Mouse (Mus musculus) MN1 (cell line): ENCODE results near the gene Usp36.

ENCODE experiments used
- DNase-seq: peaks from one replicate; pipeline ENCODE4 v3.0.0-alpha.2; 2016; ENCODE audit warnings: low spot score

The Usp36 gene

GRCm38 (mm10) chr11:118248150-118249011, 41.7 kb downstream of the Usp36 start, which contains the start of gene Cyth1:
Cyth1 (minus strand) TSS chr11:118248592.
- DNase-seq: peak; percentile 98

- DNase-seq: peak; percentile 76
These were observed 42.5 kb downstream of the Usp36 start for GRCm38 (mm10) chr11:118247359-118248095.

DNA sequence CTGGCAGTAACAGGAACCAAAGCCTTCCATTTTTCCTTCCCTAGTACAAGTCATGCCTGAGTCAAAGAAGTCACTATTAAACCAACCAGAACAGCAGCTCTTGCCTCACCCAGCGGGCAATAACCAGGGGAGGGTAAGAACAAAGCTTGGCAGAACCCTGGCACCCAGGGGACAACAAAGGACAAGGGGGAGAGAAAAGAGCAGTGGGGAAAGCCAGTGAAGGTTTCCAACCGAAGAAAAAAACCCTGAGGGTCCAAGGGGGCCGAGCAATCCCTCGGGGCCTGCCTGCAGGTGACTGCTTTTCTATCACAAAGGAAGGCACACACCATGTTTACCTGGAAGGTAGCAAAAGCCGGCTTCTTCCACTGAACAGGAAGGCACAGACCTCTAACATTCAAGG, 43.3 kb downstream of the Usp36 start:
- DNase-seq: no peak

DNA sequence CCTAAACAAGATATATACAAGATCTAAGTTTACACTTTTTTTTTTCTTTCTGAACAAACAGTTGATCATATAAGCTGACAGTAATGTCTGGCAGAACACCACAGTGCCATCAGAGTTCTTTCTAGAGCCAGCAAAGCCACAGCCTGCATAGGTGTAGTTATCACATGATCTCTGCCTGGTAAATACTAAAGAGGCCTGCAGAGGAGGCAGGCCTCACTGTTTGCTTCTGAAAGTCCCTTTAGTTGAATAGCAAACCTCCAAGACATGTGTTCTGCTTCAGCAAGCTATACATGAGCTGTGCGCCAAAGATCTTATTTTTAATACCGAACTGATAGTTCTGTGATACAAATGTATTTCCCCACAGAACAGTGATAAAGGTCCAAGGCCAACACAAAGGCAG, 44.9 kb downstream of the Usp36 start:
- DNase-seq: no peak

DNA sequence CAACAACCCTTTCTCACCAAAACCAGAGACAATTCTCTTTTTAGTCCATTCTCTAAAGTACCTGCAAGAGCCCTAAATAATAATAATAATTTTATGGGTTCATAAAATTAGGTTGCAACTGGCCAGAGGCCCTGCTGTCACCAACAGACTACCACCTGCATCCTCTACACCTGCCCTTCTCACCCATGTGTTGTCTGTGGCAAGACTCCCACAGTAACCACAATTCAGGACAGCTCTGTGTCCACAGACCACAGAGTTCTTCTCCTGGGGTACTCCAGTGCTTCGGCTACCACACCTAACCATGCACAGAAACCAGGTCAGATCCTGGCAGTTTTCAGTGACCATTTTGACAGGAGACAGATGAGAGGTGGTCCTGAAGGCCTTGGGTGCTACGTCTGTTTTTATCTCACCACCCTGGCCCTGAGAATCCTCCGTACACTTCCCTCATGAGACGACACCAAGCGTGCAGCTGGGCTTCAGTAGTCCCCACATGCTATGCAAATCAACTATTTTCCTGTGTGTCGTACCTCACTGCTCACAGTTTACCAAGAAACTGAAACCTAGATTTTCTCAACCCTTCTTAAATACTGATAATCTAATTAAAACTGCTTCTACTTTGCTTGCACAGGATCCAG, 46.3 kb downstream of the Usp36 start:
- no peak for DNase-seq

DNA sequence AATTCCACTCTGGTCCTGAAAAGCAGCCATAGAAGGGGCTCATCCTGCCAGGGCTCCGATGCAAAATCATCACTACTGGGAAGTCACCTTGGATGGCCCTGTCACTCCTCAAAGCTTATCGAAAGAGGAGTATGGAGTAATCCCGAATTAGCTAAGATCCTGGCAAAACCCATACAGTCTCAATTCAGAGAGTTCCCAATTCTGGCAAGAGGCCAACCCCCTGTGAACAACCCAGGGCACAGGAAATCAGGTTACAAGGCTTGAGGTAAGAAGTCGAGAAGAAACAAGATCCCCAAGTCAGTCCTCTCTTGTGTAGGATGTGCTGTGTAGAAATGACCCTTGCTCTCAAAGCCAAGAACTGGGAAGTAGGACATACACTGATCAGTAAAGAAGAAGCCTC, 47.5 kb downstream of the Usp36 start:
- peak; percentile 26 for DNase-seq

DNA sequence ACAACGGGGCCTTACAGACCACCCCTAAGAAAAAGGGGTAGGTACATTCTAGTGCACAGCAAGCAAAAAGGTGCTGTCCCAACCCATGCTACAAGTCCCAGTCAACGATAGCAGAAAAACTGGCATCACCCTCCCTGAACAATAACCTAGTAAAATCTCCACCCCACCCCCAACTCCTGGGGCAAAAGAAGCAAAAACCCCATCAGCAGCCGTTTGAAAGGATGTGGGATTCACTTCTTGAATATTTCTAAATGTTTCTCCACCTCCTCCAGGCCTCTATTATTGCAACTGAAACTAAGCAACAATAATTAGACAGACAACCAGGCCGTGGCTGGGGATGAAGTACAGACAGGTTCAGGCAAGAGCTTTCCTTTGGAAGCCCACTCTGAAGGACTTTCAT, 49.7 kb downstream of the Usp36 start:
- DNase-seq: no peak

- no peak for DNase-seq
These were observed 50.5 kb downstream of the Usp36 start for GRCm38 (mm10) chr11:118239281-118240198.

- no peak for DNase-seq
These were observed 53.4 kb downstream of the Usp36 start for GRCm38 (mm10) chr11:118236520-118237190.

DNA sequence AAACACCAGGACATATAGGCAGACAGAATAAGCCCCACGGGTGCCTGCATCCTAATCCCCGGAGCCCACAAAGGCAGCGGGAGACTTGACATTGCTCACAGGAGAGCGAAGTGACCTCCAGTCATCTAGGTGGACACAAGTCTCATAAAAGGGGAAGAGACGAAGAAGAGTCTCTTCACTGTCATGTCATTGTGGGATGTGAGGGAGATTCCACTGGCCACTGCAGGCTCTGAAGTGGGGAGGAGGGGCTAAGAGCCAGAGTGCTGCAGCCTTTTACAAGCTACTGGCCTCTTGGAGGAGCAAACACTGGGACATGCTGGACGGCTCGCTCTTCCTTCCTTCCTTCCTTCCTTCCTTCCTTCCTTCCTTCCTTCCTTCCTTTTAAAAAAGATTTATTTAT, 55.1 kb downstream of the Usp36 start:
- no peak for DNase-seq

DNA sequence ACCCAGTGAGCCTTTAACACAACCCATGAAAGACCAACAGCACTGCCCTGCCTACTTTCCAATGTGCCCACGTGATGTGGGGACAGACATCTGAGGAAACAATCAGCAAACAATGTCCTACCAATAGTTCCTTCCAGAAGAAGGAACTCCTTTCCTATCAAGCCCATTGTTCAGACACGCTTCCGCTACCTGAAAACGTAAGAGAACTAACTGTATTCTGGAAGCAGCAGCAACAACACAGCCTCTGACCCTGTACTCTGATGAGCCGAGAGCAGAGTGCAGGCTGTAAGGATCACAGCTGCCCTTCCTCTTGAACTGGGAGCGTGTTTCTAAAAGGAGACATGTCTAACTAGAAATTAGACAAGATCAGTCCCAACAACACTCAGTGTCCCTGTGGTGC, 55.5 kb downstream of the Usp36 start:
- no peak for DNase-seq

DNA sequence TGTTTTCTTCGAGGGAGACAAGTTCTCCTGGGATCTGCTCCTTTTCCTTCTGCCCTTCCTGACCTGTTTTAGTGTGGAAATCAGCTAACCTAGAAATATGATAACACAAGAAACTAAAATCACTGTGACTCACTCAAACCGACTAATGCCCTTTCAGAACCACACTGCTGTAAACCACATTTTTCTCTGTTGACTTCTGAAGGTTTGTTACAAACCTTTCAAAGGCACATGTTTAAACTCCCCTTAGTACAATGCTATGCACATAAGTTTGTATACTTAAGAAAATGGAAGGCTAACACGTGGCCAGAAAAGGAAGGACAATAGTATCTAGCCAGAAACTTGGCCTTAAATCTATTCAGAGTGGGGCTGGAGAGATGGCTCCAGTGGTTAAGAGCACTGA, 56.1 kb downstream of the Usp36 start:
- no peak for DNase-seq

GRCm38 (mm10) chr11:118232314-118232831, 57.7 kb downstream of the Usp36 start:
- DNase-seq: peak; percentile 20

GRCm38 (mm10) chr11:118229941-118230340, 60.1 kb downstream of the Usp36 start:
- no peak for DNase-seq

- DNase-seq: no peak
These were observed 62.4 kb downstream of the Usp36 start for GRCm38 (mm10) chr11:118227650-118228049.

DNA sequence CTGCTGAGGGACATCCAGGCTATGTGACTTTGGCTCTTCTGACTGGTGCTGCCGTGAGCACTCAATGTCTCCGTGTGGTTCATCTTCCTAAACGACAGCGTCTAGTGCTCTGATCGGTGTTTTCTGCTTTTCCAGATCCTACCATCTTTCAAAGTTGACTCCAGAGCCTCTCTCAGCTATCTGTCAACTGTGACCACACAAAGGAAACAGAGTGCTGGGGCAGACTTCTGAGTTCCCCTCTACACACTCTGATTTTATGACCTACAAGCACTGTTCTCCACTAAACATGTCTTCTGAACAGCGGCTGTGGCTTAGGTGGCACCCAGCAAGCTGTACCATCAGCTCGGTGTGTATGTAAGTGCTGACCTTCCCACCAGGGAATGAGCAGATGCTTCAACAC, 63.2 kb downstream of the Usp36 start:
- no peak for DNase-seq

DNA sequence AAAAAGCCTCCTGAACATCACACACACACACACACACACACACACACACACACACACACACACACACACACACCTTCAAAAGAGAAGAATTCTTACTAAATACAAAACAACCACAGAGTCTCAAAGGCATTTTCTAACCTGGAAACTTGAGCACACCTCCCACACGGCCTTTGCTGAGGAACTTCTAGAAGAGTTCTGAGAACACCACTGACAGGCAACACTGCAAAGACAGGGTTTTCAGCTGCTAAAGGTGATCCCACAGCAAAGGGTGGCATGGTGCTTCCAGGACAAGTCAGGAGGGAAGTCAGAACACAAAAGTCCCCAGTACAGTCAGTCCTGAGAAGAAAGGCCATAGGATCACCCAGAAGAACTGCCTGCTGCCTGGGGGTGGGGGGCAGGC, 64.2 kb downstream of the Usp36 start:
- no peak for DNase-seq

- no peak for DNase-seq
These were observed 64.8 kb downstream of the Usp36 start for GRCm38 (mm10) chr11:118225056-118225836.

GRCm38 (mm10) chr11:118223416-118224067, 66.5 kb downstream of the Usp36 start:
- no peak for DNase-seq

DNA sequence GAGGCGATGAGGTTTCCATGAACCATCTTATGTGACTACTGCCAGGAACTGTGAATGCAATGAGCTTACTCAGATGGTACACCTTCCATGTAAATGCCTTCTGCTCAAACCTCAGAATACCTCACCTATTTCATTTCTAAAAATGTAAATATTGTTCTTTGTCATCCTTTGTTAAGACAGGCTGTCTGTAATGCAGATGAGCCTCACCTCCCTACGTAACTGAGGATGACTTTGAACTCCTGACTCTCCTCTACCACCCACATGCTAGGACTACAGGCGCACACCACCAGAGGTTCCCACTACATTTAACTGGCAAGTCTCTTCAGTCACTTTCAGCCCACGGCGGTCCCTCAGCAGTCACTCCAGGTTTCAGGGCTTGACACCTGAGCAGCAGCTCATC, 67.1 kb downstream of the Usp36 start:
- no peak for DNase-seq
